Mouse (Mus musculus) forebrain, postnatal 0 days (tissue): ENCODE results near the gene Ebf1. TPM values are rescaled to one million over a fixed set of nuclear protein-coding genes. Genes with fewer than 3 reads are reported as not detected.
A peak's percentile ranks its signal among the peaks of the same experiment; 100 is the strongest.

ENCODE experiments used
- ATAC-seq: fragments of 200-750 bp; cut with Nextera tagmentation; 2 replicates; pipeline ENCODE4 v1.8.0; 2017; ENCODE audit warnings: mild to moderate bottlenecking, moderate library complexity
- DNase-seq: peaks from one replicate; pipeline ENCODE4 v3.0.0-alpha.2; 2015
- H3K27ac ChIP-seq: fragments of 300-500 bp; sonication (generic); 2 replicates; pipeline ENCODE4 v1.5.1; 2014; ENCODE audit warnings: low read depth, mild to moderate bottlenecking, antibody characterized with exemption, low read length, moderate library complexity, mixed read lengths
- H3K27me3 ChIP-seq: fragments of 300-500 bp; sonication (generic); 2 replicates; pipeline ENCODE4 v1.6.1; 2014; ENCODE audit warnings: mild to moderate bottlenecking, low read length, mixed read lengths; ENCODE audit not compliant: insufficient read depth
- H3K36me3 ChIP-seq: fragments of 300-500 bp; sonication (generic); 2 replicates; pipeline ENCODE4 v1.6.1; 2014; ENCODE audit warnings: mild to moderate bottlenecking, moderate library complexity; ENCODE audit not compliant: insufficient read depth
- H3K4me1 ChIP-seq: fragments of 300-500 bp; sonication (generic); 2 replicates; pipeline ENCODE4 v1.6.1; 2014; ENCODE audit warnings: antibody characterized with exemption; ENCODE audit not compliant: insufficient read depth
- H3K4me2 ChIP-seq: fragments of 300-500 bp; sonication (generic); 2 replicates; pipeline ENCODE4 v1.6.1; 2014; ENCODE audit warnings: low read depth, mild to moderate bottlenecking, moderate library complexity
- H3K4me3 ChIP-seq: fragments of 300-500 bp; sonication (generic); 2 replicates; pipeline ENCODE4 v1.5.1; 2014; ENCODE audit warnings: low read depth, low read length, mixed read lengths
- H3K9ac ChIP-seq: fragments of 300-500 bp; sonication (generic); 2 replicates; pipeline ENCODE4 v1.6.1; 2014; ENCODE audit warnings: mild to moderate bottlenecking
- H3K9me3 ChIP-seq: fragments of 300-500 bp; sonication (generic); 2 replicates; pipeline ENCODE4 v1.6.1; 2016; ENCODE audit warnings: low read length
- CTCF ChIP-seq: sonication (generic); IDR thresholded peaks from 2 replicates; pipeline ENCODE4 v1.5.1; 2016; ENCODE audit warnings: antibody characterized with exemption, control low read depth, low read depth
- WGBS: fragments of 180-500 bp; shearing (Covaris S2); extraction: QIAGEN DNeasy Blood & Tissue Kit; methylation state at CpG from one replicate; pipeline ENCODE4 v1.1.7; 2014; 5-methylcytosine and 5-hydroxymethylcytosine counted together
- polyA plus RNA-seq: library from polyadenylated mRNA; unstranded; fragments of >200 nt; fragmentation: Nextera tagmentation; extraction: Ambion mirVana; gene quantifications from 2 replicates; pipeline ENCODE4 v1.2.1, GENCODE M21; 2015
- total RNA-seq: library from RNA; depleted of rRNA; stranded (reverse); fragments of >200 nt; gene quantifications from 2 replicates; pipeline ENCODE4 v1.2.3, GENCODE M21; 2014

Ebf1 gene
- total and polyA plus RNA-seq, 2 experiments from 2014 or later = 12.9 to 20.6 TPM

- TF ChIP-seq CTCF = no peak
- Histone ChIP-seq H3K27ac (no peak overlapping the region), H3K4me1 (no peaks in the 10 kb centered on the region), H3K36me3 (no peaks in the 10 kb centered on the region), H3K27me3 (peaks cover 33% of the 10 kb centered on the region), H3K9ac (no peak overlapping the region), H3K4me2 (no peak overlapping the region), H3K9me3 (no peaks in the 10 kb centered on the region), H3K4me3 (no peak overlapping the region)
- no peak for DNase-seq
- 44% methylated on average over 4 of the region's 4 CpGs for WGBS
- ATAC-seq = no peak
Observed at GRCm38 (mm10) chr11:44663609-44664141, 46.6 kb downstream of the Ebf1 start.

- no peak overlapping the region for H3K27ac ChIP-seq
- DNase-seq (peak; percentile 49), ATAC-seq (peak; percentile 69)
- peak overlapping the region; percentile 6; the same call in 1 of the 2 replicates for H3K4me3 ChIP-seq
- peak overlapping the region; percentile 30 for H3K4me2 ChIP-seq
- no peaks in the 10 kb centered on the region for H3K9me3 ChIP-seq
- TF ChIP-seq CTCF = no peak
- H3K27me3 ChIP-seq = peaks cover 46% of the 10 kb centered on the region
- peak overlapping the region; percentile 26; the same call in 1 of the 2 replicates for H3K9ac ChIP-seq
- H3K36me3 ChIP-seq = no peaks in the 10 kb centered on the region
- no peaks in the 10 kb centered on the region for H3K4me1 ChIP-seq
- 5% methylated on average over 18 of the region's 18 CpGs for WGBS
Observed at GRCm38 (mm10) chr11:44665156-44665682, 48.1 kb downstream of the Ebf1 start.

GRCm38 (mm10) chr11:44665741-44666531, 48.8 kb downstream of the Ebf1 start:
- DNase-seq (no peak), ATAC-seq (no peak)
- H3K27me3 ChIP-seq = peaks cover 47% of the 10 kb centered on the region
- 43% methylated on average over 7 of the region's 7 CpGs for WGBS
- no peaks in the 10 kb centered on the region for H3K9me3 ChIP-seq
- no peak overlapping the region for H3K27ac ChIP-seq
- no peak overlapping the region for H3K4me3 ChIP-seq
- H3K4me1 ChIP-seq = no peaks in the 10 kb centered on the region
- H3K4me2 ChIP-seq = no peak overlapping the region
- no peaks in the 10 kb centered on the region for H3K36me3 ChIP-seq
- no peak overlapping the region for H3K9ac ChIP-seq
- no peak for TF ChIP-seq CTCF

GRCm38 (mm10) chr11:44666741-44667140, 49.6 kb downstream of the Ebf1 start:
- Histone ChIP-seq H3K9ac (no peak overlapping the region), H3K9me3 (no peaks in the 10 kb centered on the region), H3K27ac (no peak overlapping the region), H3K4me1 (no peaks in the 10 kb centered on the region), H3K4me2 (no peak overlapping the region), H3K27me3 (peaks cover 47% of the 10 kb centered on the region), H3K36me3 (no peaks in the 10 kb centered on the region), H3K4me3 (no peak overlapping the region)
- TF ChIP-seq CTCF = peak; percentile 44
- 52% methylated on average over 3 of the region's 4 CpGs for WGBS
- DNase-seq = no peak
- ATAC-seq = no peak

GRCm38 (mm10) chr11:44681306-44681705, 64.2 kb downstream of the Ebf1 start:
- no peak for ATAC-seq
- Histone ChIP-seq H3K4me2 (no peak overlapping the region), H3K9ac (no peak overlapping the region), H3K4me1 (no peaks in the 10 kb centered on the region), H3K27me3 (peaks cover 37% of the 10 kb centered on the region), H3K27ac (no peak overlapping the region), H3K36me3 (no peaks in the 10 kb centered on the region), H3K9me3 (no peaks in the 10 kb centered on the region), H3K4me3 (no peak overlapping the region)
- 88% methylated on average over 2 of the region's 2 CpGs for WGBS
- no peak for TF ChIP-seq CTCF
- DNase-seq = no peak

GRCm38 (mm10) chr11:44681995-44682394, 64.9 kb downstream of the Ebf1 start:
- no peak overlapping the region for H3K4me3 ChIP-seq
- no peak overlapping the region for H3K9ac ChIP-seq
- no peak for TF ChIP-seq CTCF
- H3K27me3 ChIP-seq = peaks cover 38% of the 10 kb centered on the region
- no peak overlapping the region for H3K27ac ChIP-seq
- no peak for ATAC-seq
- no peaks in the 10 kb centered on the region for H3K9me3 ChIP-seq
- 89% methylated on average over 4 of the region's 4 CpGs for WGBS
- no peak for DNase-seq
- H3K36me3 ChIP-seq = no peaks in the 10 kb centered on the region
- no peak overlapping the region for H3K4me2 ChIP-seq
- H3K4me1 ChIP-seq = no peaks in the 10 kb centered on the region
